Mouse (Mus musculus) layer of hippocampus, adult 11-12 months (tissue): Measurements from ENCODE around the gene Cyp46a1.

Experiments
- DNase-seq: peaks from one replicate; pipeline ENCODE4 v3.0.0; 2022; ENCODE audit warnings: low spot score

The Cyp46a1 gene

DNA sequence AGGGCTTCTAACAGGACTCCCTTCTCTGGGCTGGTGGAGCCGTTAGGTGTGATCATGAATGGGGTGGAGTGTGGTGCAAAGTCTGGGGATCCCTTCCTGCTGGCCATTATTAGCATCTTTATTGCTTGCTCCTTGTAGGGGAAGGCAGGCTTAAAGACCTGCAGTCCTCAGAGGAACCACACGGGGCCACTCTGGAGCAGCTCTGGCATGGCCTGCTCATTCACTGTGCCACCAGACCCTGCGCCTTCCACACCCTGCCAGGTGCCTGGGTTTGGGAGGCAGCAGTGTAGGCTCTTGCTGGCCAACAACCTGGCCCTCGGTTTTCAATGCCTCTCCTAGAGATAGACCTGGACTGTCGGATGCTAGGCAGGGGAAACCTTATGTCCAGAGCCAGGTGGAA, 29.6 kb downstream of the Cyp46a1 start:
- peak; percentile 89 for DNase-seq

DNA sequence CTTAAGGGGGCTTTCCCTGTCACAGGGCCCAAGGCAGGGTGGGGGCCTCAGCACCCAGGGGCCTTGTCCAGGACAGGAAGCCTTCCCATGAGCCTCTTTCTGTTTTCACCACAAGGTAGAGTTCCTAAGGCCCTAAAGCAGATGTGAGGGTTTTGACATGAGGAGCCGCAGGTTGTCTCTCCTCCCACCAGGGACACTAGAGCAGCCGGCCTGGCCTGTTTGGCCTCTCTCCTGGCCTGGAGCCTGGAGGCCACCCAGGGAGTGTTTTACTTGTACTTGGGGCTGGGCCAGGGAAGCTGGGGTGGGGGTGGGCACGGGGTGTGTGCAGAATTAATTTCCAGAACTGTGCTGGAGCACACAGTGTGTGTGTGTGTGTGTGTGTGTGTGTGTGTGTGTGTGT, 31.2 kb downstream of the Cyp46a1 start:
- DNase-seq, result no peak

DNA sequence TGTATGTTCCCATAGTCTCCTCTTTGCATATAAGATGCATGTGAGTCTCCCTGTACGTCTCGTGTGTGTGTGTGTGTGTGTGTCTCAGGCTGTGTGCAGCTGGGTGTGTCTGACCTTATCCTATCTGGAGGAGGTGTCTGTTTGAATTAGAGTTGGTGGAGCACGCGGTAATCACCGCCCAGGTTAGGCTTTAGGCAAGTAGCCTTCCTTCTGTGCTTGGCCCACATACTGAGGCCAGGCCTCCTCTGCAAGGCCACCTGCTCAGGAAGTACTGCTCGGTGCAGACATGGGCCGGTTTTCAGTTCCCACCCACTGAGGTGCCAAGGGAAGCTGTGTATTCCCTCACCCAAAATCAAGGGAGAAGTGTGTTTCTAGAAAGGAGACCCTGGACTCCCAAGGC, 31.7 kb downstream of the Cyp46a1 start:
- no peak for DNase-seq

DNA sequence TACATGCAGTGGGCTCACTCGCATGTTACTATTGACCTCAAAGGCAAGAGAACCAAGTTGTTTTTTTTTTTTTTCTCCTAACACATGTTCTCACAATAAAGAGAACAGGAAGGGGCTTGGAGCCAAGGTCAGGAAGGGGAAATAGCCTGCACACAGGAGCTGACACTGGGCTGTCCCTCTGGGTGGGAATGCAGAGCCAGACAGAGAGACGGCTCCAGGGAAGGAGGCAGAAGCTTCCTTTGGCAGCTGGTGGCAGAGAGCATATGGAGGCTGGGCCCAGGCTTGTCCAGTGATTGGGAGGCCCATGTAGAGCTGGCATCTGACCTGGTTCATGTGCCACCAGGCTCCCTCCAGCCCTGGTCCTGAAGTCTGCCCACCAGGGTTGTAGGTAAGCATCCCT, 33.7 kb downstream of the Cyp46a1 start:
- DNase-seq, result no peak

DNA sequence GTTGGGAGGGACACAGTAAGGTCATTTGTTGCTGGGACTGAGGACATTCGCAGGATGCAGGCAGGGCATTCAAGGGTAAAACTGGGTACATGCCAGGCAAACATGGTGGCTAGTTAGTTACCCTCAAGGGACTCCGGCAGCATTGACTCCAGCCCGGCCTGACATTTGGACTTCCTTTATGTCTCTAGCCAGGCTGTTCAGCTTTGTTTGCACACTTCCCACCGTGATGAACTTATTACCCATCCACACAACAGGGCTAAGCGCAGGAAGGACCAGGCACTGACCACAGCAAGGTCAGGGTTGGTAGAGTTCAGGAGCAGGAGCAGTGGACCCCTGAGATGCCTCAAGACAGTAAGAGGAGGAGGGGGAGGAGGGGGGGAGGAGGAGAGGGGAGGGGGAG, 34.7 kb downstream of the Cyp46a1 start:
- DNase-seq, result no peak

DNA sequence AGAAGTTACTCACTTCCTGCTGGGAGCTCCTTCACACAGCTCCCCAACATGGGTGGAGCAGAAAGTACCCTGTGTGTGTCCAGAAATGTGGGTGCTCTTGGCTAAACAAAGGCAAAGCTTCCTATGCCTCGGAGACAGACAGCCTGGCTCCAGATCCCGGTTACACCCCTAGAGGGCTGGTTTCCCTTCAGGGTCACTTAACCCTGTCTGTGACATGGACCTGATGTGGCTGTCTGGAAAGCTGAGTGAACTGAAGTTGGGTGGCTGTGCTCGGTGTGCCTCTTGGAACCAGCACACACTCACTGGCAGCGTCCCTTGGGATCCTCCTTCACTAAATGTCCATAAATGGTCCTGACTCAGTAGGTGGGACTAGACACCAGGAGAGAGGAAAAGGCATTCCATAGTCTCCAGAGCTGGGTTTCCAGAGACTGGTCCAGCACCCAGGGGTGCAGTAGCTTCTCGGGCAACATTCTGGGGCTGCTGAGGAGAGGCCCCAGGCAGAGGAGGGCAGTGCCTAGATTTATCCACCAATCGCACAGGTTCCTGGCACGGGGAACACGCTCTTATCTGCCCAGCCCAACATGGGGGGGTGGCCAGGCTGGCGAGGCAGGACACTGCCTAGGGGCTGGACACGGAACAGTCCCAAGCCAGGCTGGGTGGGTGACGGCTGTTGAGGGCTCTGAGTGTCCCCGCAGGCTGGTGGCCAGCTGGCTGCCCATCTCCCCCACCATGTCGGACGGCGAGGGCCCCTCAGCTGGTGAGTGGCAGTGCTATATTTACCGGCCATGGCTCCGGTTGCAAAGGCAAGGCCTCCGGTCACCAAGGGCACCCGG, 36.6 kb downstream of the Cyp46a1 start, which contains the start of gene Eml1:
Gene Eml1, plus strand, starts transcription at position 362 of the 833 bp plus-strand sequence.
- DNase-seq, result no peak

DNA sequence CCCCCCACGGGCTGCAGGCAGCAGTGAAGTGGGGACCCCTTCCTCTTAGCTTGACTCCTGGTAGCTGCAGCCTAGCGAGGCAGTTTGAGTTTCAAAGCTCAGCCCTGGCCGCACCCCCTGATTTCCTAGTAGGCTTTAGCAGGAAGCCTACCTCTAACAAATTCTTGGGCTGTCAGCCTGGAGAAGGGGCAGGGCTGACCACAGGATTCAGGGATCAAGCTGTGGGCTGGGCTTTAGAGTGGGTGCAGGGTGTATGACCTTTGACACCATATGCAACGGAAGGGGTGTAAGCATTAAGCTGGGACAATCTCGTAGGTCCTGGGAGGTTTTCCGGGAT, 37.2 kb downstream of the Cyp46a1 start:
- no peak for DNase-seq

DNA sequence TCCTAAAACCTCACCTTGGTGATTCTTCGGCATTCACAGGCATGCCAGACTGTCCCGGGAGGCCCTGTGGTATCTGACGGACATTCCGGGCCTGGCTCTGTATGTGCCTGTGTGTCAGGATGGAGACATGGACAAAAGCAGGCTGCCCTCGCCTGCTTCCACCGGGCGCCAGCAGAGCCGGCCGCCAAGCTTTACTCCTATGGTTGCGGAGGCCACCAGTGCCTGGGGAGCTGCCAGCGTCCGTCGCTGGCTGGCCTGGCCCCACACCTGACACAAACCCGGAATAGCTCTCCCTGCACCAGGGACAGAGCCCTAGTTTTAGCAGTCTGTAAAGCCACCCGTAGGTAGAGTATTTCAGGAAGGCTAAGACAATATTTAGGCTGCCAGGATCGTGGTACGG, 38.1 kb downstream of the Cyp46a1 start:
- no peak for DNase-seq

DNA sequence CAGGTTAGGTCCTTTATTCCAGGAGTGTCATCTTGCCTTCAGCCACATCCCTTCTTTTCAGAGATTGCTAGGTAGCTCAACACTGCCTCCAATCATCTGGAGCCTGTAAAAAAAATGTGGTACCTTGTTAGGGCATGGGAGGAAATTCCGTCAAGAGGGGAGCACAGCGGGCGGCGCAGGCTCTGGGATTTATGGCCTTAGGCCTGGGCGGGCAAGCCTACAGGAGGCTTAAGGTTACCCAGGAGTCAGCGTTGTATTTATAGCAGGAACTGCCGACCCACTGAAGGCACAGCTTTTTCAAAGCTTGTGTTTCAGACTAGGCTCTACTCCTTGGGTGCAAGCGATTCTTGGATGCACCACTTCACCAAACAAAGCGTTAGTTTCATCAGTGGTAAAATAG, 39.4 kb downstream of the Cyp46a1 start:
- DNase-seq, result no peak

DNA sequence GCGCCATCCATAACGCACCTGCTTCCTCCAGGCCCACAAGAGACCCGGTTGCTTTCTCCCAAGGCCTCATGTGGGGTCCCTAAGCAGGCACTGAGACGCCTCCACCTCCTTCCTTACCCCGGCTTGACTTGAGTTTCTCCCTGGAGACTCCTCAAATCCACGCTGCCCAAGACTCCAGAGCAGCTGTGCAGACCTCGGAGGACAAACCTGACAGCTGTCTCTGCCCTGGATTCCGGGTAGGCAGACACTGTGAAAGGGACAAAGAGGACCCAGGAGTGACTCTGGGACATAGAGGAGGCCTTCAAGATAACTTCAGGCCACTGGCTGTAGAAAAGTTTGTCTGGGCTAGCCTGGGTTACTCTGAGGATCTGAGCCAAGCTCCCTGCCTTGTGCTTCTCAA, 40.5 kb downstream of the Cyp46a1 start:
- no peak for DNase-seq

DNA sequence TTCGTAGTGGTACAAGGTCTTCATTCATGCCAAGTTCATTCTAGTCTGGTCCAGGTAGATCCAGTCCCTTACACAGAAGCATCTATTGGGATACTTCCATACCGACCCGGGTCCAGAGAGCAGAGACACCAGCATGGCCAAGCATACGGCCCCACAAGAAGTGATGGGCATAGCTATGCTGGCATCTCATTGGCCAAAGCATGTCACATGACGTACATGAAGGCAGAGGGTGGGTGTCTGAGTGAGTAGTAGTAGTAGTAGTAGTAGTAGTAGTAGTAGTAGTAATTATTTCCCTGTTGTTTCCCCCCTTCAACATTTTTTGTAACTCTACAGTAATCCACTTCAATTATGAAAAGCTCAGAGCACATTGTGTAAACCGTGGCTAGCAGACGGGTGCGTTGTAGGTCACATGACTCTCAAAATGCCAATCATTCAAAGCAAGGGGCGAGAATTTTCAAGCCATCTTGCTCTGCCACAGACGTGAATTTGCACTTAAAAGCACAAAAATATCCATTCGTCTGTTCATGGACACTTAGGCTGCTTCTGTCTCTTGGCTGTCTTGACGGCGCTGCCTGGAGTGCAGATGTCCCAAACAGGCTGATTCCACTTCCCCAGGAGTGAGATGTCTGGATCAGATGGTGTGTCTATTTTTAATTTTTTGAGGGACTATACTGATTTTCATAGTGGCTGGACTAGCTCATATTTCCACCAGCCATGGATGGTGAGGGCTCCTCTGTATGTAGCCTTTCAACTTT, 44.4 kb downstream of the Cyp46a1 start:
- DNase-seq, result peak; percentile 35

DNA sequence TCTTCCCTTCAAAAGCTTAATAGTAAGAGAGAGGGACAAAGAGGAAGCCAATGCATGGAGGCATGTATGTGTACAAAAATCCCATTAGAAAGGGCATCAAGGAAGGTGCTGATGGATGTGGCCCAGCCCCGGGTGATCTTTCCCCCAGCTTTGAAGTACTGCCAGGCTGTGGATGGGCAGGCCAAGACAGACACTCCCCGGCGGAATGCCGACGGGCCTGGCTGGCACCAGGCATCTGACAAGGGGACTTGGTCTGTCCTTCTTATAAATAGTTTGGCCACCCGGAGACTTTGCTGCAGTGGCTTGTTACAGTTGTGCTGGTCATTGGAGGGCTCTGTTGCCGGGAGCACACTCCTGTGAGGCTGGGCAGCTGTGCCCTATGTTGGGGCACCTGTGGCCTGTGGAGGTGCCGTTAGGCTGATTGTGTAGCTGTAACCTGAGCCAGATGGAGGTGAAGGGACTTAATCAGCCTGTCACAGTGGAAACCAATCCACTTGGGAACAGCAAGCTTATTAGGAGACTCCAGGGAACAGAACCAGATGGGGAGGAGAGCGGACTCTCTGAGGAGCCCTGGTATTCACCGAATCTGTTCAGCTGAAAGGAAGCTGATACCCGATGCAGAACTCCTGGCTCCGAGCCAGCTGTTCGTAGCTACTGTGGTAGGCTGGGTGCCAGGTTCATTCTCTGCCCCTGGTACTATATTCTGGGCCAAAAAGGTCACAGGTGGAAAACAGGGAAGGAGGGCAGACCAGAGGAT, 52.5 kb downstream of the Cyp46a1 start:
- no peak for DNase-seq

DNA sequence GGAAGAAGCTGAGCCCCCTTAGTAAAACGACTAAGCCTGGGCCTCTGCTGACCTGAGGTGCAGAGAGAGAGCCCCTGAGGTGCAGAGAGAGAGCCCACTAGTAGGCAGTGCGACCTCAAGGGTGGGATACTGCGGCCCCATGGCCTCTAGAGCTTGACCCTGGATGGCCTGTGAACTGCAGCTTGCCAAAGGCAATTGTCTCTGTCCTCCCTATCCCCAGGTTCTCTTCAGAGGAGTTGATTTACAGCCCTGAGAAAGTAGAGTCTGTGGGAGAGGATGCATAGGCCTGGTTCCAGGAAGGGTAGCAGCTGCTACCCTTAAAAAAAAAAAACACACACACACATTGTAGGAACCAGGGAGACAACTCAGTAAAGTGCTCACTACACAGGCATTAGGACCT, 55.5 kb downstream of the Cyp46a1 start:
- no peak for DNase-seq

DNA sequence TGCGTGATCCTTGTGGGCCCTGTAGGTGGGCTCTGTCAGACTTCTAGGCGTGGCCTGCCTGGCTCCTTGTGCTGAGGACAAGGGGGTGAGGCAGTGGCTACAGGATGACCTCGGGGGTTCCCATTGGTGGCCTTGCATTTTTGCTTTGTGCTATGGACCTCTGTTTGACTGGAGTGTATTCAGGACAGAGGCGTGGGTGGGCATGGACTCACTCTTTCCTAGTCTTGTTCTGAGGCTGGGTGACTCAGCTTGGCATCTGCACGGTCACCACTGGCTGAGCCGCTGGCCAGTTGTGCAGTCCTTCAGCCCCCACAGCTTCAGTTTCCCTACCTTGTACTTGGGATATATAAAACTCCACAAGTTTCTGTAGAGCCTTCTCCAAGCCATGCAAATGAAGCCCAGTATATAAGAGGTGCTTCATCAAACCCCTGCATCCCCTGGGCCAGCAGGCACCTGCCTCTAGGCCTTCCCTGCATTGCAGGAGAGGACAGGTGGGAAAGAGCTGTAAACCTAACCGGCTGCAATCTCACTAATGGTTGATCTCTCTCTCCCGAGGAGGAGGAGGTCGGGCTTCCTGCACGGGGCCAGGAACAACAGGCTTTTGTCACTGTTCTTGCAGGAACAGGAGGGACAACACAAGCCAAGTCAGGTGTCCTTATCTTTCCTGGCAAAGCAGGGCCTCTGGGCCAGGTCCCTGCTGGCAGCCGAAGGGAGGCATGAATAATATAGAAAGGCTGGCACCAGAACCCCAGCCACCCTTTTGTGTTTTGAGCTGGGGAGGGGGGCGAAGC, 58.3 kb downstream of the Cyp46a1 start:
- no peak for DNase-seq

DNA sequence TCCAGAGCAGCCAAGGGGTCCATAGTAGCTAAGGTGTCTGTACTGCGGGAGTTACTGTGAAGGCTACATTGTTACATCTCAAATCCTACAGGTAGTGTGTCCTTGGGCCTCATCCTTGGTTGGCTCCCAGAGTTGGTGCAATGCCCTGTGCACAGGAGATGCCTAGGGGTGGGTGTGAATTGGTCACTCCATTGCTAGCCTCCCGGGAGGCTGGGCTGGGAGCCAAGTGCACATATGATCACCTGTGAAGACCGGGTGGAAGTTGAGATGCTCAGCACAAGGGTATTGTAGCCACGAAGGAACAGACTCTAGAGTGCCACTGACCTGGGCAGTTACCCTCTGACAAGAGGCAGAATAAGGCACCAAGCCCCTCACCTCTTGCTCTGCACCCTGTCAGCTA, 58.9 kb downstream of the Cyp46a1 start:
- no peak for DNase-seq

DNA sequence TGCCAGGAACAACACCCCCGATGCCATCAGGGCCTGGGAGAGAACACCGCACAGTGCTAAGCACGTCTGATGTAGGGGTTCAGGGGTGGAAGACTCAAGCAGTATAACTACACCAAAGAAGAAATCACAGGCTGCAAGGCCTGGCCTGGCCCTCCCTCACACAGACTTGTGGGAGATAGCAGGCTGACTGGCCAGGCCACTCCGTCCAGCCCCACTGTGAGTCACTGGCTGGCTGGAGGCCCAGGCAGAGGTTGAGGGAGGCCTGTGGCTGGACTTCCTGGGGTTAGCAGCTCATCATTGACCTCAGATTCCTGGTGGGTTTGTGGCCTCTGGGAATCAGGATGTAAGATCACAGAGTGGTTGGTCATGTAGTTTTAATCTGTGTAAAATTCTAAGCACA, 59.5 kb downstream of the Cyp46a1 start:
- peak; percentile 55 for DNase-seq

DNA sequence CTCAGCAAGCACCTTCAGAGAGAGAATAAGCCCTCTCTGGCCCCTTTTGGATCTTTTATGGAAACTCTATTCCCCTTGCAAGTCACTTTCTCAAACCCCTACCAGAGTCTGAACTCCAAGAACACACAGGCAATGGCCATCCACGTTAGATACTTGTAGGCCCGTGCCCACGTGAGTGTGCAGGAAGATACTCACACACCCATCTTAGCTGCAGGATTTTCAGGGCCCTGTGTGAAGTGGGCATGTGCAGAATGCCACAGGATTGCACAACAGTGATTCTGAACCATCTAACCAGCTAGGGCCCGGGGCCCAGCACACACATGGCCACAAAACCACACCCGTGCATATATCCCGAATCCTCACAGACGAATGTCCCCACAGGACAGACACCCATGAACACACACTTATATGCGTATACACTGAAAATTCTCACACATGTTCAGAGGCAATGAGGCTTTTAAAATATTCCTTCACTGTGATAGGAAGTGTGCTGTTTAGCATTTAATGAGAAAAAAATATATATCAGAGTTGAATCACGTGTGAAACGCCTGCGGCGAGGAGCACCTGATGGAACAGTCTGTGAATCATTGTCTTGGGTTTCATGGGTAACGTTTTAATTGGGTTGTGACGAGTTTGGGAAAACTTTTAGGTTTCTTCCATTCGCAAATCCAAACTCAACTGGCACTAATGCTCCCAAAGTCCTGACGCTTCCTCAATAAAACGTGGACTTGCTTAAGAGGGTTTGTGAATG, 60.5 kb downstream of the Cyp46a1 start:
- DNase-seq, result no peak

DNA sequence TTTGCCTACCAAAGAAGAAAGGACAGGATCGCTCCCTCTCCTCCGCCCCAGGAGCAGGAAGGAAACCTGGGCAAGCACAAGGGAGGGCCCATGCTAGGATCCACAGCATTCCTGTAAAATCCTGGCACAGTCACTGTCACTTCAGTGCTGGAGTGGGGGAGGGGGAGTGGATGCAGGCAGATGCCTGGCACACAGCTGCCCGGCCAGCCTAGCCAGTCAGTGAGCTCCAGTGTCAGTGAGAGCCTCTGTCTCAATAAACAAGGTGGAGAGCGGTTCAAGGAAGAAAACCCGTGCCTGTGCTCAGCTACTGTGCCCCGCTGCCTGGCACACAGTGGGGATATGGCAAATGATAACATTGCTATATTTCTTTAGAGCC, 61.1 kb downstream of the Cyp46a1 start:
- DNase-seq, result no peak

DNA sequence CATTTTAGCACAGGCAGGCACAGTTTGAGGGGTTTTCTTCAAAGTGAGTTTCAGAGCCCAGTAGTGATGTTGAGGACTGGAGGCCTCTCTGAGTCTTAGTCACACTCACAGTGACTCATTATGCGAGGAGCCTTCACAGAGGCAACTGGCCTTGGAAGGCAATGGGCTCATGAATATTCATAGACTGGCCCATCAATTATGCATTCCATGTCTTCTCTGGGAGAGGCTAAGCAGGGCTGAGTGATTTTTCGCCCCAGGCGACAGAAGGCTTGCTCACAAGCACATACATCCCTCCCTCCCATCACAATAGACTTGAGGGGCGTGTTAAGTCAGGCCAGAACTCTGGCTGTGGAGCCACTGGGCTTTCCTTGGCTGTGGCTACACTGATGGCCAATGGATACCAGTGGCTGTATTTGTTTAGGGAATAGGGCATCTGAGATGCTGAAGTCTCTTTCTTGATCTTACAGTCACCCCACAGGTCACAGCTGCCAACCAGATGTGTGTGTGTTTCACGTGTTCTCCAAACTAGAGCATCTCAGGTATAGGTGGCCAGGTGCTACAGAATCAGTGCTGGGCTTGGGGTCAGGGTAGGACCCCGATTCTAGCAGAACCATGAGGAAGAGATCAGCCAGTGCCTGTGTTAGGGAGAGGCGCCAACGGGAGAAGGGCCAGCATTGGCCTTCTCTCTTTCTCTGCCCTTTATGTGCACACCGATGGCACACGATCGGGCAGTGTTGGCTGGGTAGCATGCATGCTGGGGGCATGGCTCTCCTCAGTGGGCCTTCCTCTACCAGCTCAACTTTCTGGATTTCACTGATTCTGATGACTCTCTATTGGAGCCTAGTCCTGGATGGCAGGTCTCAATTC, 62.1 kb downstream of the Cyp46a1 start:
- DNase-seq, result peak; percentile 56

DNA sequence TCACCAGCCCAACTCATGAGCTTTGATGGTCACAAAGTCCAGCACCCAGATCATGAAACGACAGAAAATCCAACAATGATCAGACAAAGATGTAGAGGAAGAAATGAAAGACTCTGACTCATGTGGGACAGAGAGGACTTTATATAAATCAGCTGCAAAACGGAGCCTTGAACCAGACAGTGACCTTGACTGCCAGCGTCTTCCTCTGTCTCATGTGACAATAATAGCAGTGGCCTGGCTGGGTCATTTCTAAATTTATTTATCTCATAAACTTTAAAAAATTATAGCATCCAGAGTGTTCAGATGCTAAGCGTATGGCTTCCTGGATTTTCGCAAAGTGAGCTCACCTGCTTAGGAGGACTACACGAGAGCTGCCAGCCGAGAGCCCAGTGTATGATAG, 64.5 kb downstream of the Cyp46a1 start:
- DNase-seq, result no peak
